Mouse (Mus musculus): ENCODE results near the gene Hip1. TPM values are rescaled to one million over a fixed set of nuclear protein-coding genes. Genes with fewer than 3 reads are reported as not detected.

Gene Hip1
- total and polyA plus RNA-seq, 3 experiments = 0.38 TPM; not detected in 2

DNA sequence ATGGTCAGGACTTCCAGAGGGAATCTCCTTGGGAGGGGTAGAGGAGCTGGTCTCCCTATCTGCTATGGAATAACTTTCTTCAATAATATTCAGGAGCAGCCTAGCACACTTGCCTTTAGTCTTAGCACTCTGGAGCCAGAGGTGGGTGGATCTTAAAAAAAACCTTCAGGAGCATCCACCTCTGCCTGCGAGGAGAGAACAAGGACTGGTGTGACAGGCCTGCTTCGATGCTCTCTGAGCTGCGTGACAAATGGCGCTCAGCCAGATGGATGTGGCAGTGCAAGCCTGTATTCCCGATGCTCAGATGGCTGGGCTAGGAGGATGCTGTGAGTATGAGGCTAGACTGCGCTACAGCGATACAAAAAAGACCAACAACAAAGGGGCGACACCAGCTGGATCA, 93.8 kb downstream of the Hip1 start:
- DNase-seq (ENCODE audit: low spot score) = no peak
- TF ChIP-seq CTCF (IDR thresholded peaks at IDR 0.05; ENCODE audit: low read depth, low read length) (no peak), GATA2 (IDR thresholded peaks at IDR 0.05; ENCODE audit: borderline replicate concordance, low read depth, low read length) (no peak), TAL1 (conservative IDR thresholded peaks at IDR 0.05; ENCODE audit: low read depth, low read length) (no peak), GATA1 (IDR thresholded peaks at IDR 0.05; ENCODE audit: borderline replicate concordance, low read length) (no peak), POLR2AphosphoS5 (IDR thresholded peaks at IDR 0.05; ENCODE audit: insufficient replicate concordance, low read depth, low read length) (no peak)
- H3K36me3 ChIP-seq (replicated peaks) = no peaks in the 10 kb centered on the region
- H3K4me1 ChIP-seq (ENCODE audit: insufficient read depth, low read depth, low read length) = no peaks in the 10 kb centered on the region
- no peaks in the 10 kb centered on the region; the same call in 1 of the 2 replicates for H3K27me3 ChIP-seq (ENCODE audit: insufficient read depth, low read length)
- peaks cover 10% of the 10 kb centered on the region for H3K9me3 ChIP-seq (replicated peaks)
- no peak overlapping the region for H3K4me3 ChIP-seq (ENCODE audit: low read depth, low read length)
- no peak for ATAC-seq (ENCODE audit: extremely low read depth, insufficient number of reproducible peaks, low FRiP score, poor library complexity, severe bottlenecking)

DNA sequence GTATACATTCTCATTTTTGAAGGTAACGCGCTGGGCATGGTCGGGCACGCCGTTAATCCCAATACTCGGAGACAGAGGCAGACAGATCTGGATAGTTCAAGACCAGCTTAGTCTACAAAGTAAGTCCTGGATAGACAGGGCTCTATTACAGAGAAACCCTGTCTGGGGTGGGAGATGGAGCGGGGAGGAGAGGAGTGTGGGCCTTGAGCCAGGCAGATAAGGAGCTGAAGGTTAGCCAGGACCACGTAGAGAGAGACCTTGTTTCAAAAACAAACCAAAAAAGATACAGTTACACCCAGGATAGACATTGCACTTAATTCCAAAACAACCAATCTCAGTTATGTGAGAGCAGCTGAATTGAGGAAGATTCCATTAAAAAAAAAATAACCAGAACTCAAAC, 99.2 kb downstream of the Hip1 start:
- DNase-seq (ENCODE audit: low spot score) (no peak), ATAC-seq (ENCODE audit: extremely low read depth, insufficient number of reproducible peaks, low FRiP score, poor library complexity, severe bottlenecking) (no peak)
- no peaks in the 10 kb centered on the region for H3K36me3 ChIP-seq (replicated peaks)
- H3K4me3 ChIP-seq (ENCODE audit: low read depth, low read length) = no peak overlapping the region
- no peaks in the 10 kb centered on the region for H3K9me3 ChIP-seq (replicated peaks)
- TF ChIP-seq TAL1 (conservative IDR thresholded peaks at IDR 0.05; ENCODE audit: low read depth, low read length) = no peak
- no peak for TF ChIP-seq CTCF (IDR thresholded peaks at IDR 0.05; ENCODE audit: low read depth, low read length)
- TF ChIP-seq GATA2 (IDR thresholded peaks at IDR 0.05; ENCODE audit: borderline replicate concordance, low read depth, low read length) = no peak
- no peak for TF ChIP-seq POLR2AphosphoS5 (IDR thresholded peaks at IDR 0.05; ENCODE audit: insufficient replicate concordance, low read depth, low read length)
- TF ChIP-seq GATA1 (IDR thresholded peaks at IDR 0.05; ENCODE audit: borderline replicate concordance, low read length) = no peak
- H3K27me3 ChIP-seq (ENCODE audit: insufficient read depth, low read length) = peaks cover 6% of the 10 kb centered on the region; the same call in 1 of the 2 replicates
- no peaks in the 10 kb centered on the region for H3K4me1 ChIP-seq (ENCODE audit: insufficient read depth, low read depth, low read length)

DNA sequence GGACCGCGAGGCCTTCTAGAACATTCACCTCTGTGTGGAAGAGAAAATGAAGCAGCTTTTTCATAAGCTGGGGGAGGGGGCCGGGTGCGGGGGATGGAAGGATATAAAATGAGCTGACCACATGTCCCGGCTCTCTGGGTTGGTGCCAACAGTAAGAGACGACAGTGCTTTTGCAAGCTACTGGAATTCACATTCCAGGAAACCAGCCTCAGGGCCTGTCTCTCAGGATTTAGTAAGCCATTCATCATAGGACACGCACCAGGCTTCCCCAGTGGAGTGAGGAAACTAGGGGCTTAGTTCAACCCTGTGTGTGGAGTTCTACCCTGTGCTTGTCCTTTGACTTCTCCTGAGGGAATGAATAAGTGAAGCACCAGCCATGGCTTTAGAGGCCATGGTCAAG, 102.5 kb downstream of the Hip1 start:
- DNase-seq (ENCODE audit: low spot score) = no peak
- no peak overlapping the region for H3K4me3 ChIP-seq (ENCODE audit: low read depth, low read length)

DNA sequence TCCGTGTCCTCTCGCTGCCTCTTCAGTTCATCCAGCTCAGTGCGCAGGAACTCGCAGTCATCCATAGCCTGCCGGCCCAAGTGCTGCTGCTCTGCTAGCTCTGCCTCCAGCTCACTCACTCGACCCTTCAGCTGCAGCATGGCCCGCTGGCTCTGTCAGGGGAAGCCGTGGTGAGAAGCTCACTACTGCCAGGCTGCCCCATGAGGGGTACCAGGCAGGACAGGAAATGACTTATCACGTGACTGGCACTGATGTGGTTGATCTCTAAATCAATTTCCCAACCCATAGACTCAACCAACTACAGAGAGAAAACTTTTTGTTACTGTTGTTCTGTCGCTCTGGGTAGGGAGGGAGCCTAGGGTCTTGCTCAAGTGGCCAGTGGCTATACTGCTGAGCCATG, 109.9 kb downstream of the Hip1 start:
- H3K4me3 ChIP-seq (ENCODE audit: low read depth, low read length) = no peak overlapping the region
- H3K4me1 ChIP-seq (ENCODE audit: insufficient read depth, low read depth, low read length) = no peaks in the 10 kb centered on the region
- DNase-seq (ENCODE audit: low spot score) = no peak
- no peak for ATAC-seq (ENCODE audit: extremely low read depth, insufficient number of reproducible peaks, low FRiP score, poor library complexity, severe bottlenecking)
- peaks cover 10% of the 10 kb centered on the region for H3K9me3 ChIP-seq (replicated peaks)
- no peaks in the 10 kb centered on the region for H3K36me3 ChIP-seq (replicated peaks)
- H3K27me3 ChIP-seq (ENCODE audit: insufficient read depth, low read length) = no peaks in the 10 kb centered on the region
- TF ChIP-seq GATA2 (IDR thresholded peaks at IDR 0.05; ENCODE audit: borderline replicate concordance, low read depth, low read length) (no peak), TAL1 (conservative IDR thresholded peaks at IDR 0.05; ENCODE audit: low read depth, low read length) (no peak), CTCF (IDR thresholded peaks at IDR 0.05; ENCODE audit: low read depth, low read length) (no peak), GATA1 (IDR thresholded peaks at IDR 0.05; ENCODE audit: borderline replicate concordance, low read length) (no peak), POLR2AphosphoS5 (IDR thresholded peaks at IDR 0.05; ENCODE audit: insufficient replicate concordance, low read depth, low read length) (no peak)

More for the DNA sequence above, 102.5 kb downstream of the Hip1 start:
- H3K27me3 ChIP-seq (ENCODE audit: insufficient read depth, low read length) = peaks cover 6% of the 10 kb centered on the region; the same call in 1 of the 2 replicates
- TF ChIP-seq POLR2AphosphoS5 (IDR thresholded peaks at IDR 0.05; ENCODE audit: insufficient replicate concordance, low read depth, low read length) (no peak), GATA1 (IDR thresholded peaks at IDR 0.05; ENCODE audit: borderline replicate concordance, low read length) (no peak), GATA2 (IDR thresholded peaks at IDR 0.05; ENCODE audit: borderline replicate concordance, low read depth, low read length) (no peak), TAL1 (conservative IDR thresholded peaks at IDR 0.05; ENCODE audit: low read depth, low read length) (no peak), CTCF (IDR thresholded peaks at IDR 0.05; ENCODE audit: low read depth, low read length) (no peak)
- no peaks in the 10 kb centered on the region for H3K9me3 ChIP-seq (replicated peaks)
- no peaks in the 10 kb centered on the region for H3K36me3 ChIP-seq (replicated peaks)
- H3K4me1 ChIP-seq (ENCODE audit: insufficient read depth, low read depth, low read length) = no peaks in the 10 kb centered on the region
- no peak for ATAC-seq (ENCODE audit: extremely low read depth, insufficient number of reproducible peaks, low FRiP score, poor library complexity, severe bottlenecking)

DNA sequence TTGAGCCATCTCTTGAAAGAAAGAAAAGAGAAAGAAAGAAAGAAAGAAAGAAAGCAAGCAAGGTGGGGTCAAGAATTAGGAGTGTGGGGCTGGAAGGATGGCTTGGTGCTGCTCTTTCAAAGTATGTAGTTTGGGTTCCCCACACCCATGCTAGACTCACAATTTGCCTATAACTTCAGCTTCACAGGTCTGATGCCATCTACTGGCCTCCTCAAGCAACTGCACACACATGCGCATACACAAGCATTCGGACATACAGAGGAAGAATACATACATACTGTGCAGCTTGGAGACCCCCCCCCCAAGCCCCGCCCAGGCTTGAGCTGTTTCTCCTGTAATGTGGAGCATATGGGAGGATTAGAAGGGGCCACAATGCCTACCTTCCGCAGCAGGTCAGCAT, 111.1 kb downstream of the Hip1 start:
- no peak for ATAC-seq (ENCODE audit: extremely low read depth, insufficient number of reproducible peaks, low FRiP score, poor library complexity, severe bottlenecking)
- TF ChIP-seq GATA2 (IDR thresholded peaks at IDR 0.05; ENCODE audit: borderline replicate concordance, low read depth, low read length) (no peak), POLR2AphosphoS5 (IDR thresholded peaks at IDR 0.05; ENCODE audit: insufficient replicate concordance, low read depth, low read length) (no peak), GATA1 (IDR thresholded peaks at IDR 0.05; ENCODE audit: borderline replicate concordance, low read length) (no peak), TAL1 (conservative IDR thresholded peaks at IDR 0.05; ENCODE audit: low read depth, low read length) (no peak)
- no peaks in the 10 kb centered on the region for H3K36me3 ChIP-seq (replicated peaks)
- no peak for DNase-seq (ENCODE audit: low spot score)
- H3K27me3 ChIP-seq (ENCODE audit: insufficient read depth, low read length) = no peaks in the 10 kb centered on the region
- H3K9me3 ChIP-seq (replicated peaks) = peaks cover 10% of the 10 kb centered on the region
- H3K4me3 ChIP-seq (ENCODE audit: low read depth, low read length) = no peak overlapping the region
- H3K4me1 ChIP-seq (ENCODE audit: insufficient read depth, low read depth, low read length) = no peaks in the 10 kb centered on the region

DNA sequence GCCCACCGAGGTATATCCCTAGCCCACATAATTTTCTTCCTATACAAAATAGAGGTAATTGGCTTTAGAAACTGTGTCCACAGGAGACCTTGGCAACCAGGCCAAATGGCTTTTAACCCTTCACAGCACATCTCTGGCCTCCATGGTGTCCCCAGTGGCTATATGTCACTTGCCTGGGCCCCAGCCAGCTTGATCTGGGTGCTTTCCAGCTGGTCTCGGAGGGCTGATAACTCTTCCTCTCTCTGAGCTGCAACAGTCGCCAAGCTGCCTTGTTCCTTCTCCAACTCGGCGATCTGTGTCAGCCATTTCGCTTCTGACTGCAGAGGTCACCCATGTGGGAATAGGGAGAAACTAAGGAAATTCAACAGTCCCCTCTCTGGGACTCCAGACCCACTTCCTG, 113.8 kb downstream of the Hip1 start:
- H3K9me3 ChIP-seq (replicated peaks) = peaks cover 10% of the 10 kb centered on the region
- H3K4me3 ChIP-seq (ENCODE audit: low read depth, low read length) = no peak overlapping the region
- no peaks in the 10 kb centered on the region for H3K36me3 ChIP-seq (replicated peaks)
- TF ChIP-seq TAL1 (conservative IDR thresholded peaks at IDR 0.05; ENCODE audit: low read depth, low read length) = no peak
- no peak for TF ChIP-seq POLR2AphosphoS5 (IDR thresholded peaks at IDR 0.05; ENCODE audit: insufficient replicate concordance, low read depth, low read length)
- no peak for TF ChIP-seq GATA2 (IDR thresholded peaks at IDR 0.05; ENCODE audit: borderline replicate concordance, low read depth, low read length)
- TF ChIP-seq CTCF (IDR thresholded peaks at IDR 0.05; ENCODE audit: low read depth, low read length) = no peak
- TF ChIP-seq GATA1 (IDR thresholded peaks at IDR 0.05; ENCODE audit: borderline replicate concordance, low read length) = no peak
- no peaks in the 10 kb centered on the region; the same call in 1 of the 2 replicates for H3K27me3 ChIP-seq (ENCODE audit: insufficient read depth, low read length)
- no peak for ATAC-seq (ENCODE audit: extremely low read depth, insufficient number of reproducible peaks, low FRiP score, poor library complexity, severe bottlenecking)
- DNase-seq (ENCODE audit: low spot score) = no peak
- H3K4me1 ChIP-seq (ENCODE audit: insufficient read depth, low read depth, low read length) = no peaks in the 10 kb centered on the region
